Mouse (Mus musculus) heart, embryonic 10.5 days (tissue): ENCODE measurements around the gene Taf1c. TPM values are rescaled to one million over a fixed set of nuclear protein-coding genes. Genes with fewer than 3 reads are reported as not detected.
A peak's percentile ranks its signal among the peaks of the same experiment; 100 is the strongest.

Source experiments
- DNase-seq: peaks from one replicate; pipeline ENCODE4 v3.0.0-alpha.2; 2017; ENCODE audit warnings: low spot score
- H3K27ac ChIP-seq: fragments of 300-500 bp; sonication (generic); 2 replicates; pipeline ENCODE4 v1.5.1; 2016; ENCODE audit warnings: mild to moderate bottlenecking
- H3K27me3 ChIP-seq: fragments of 300-500 bp; sonication (generic); 2 replicates; pipeline ENCODE4 v1.6.1; 2016; ENCODE audit warnings: mild to moderate bottlenecking; ENCODE audit not compliant: poor library complexity, insufficient read depth, severe bottlenecking
- H3K36me3 ChIP-seq: fragments of 300-500 bp; sonication (generic); 2 replicates; pipeline ENCODE4 v1.6.1; 2016; ENCODE audit warnings: mild to moderate bottlenecking, moderate library complexity
- H3K4me1 ChIP-seq: fragments of 300-500 bp; sonication (generic); 2 replicates; pipeline ENCODE4 v1.6.1; 2016; ENCODE audit warnings: mild to moderate bottlenecking
- H3K4me3 ChIP-seq: fragments of 300-500 bp; sonication (generic); 2 replicates; pipeline ENCODE4 v1.5.1; 2016; ENCODE audit warnings: mild to moderate bottlenecking, moderate library complexity
- H3K9me3 ChIP-seq: fragments of 300-500 bp; sonication (generic); 2 replicates; pipeline ENCODE4 v1.6.1; 2016; ENCODE audit warnings: mild to moderate bottlenecking, moderate library complexity
- WGBS: fragments of 180-500 bp; shearing (Covaris S2); methylation state at CpG from one replicate; pipeline ENCODE4 v1.1.7; 2016; 5-methylcytosine and 5-hydroxymethylcytosine counted together
- polyA plus RNA-seq: library from polyadenylated mRNA; unstranded; fragments of >200 nt; fragmentation: Nextera tagmentation; extraction: Ambion mirVana; gene quantifications from 2 replicates; pipeline ENCODE4 v1.2.1, GENCODE M21; 2016

Gene Taf1c
- polyA plus RNA-seq, 1 experiment from 2014 or later = 11.2 TPM

GRCm38 (mm10) chr8:119620116-119620840, 15.3 kb upstream of the Taf1c start:
- Histone ChIP-seq H3K9me3 (no peaks in the 10 kb centered on the region), H3K4me1 (peaks cover 31% of the 10 kb centered on the region), H3K27ac (0 out of 2 replicates have a peak overlapping the region, but pooled peaks have one; percentile 0), H3K27me3 (peaks cover 44% of the 10 kb centered on the region), H3K4me3 (no peak overlapping the region), H3K36me3 (no peaks in the 10 kb centered on the region)
- WGBS = 68% methylated on average over 6 of the region's 6 CpGs
- no peak for DNase-seq

- Histone ChIP-seq H3K4me3 (no peak overlapping the region), H3K9me3 (no peaks in the 10 kb centered on the region), H3K27me3 (peaks cover 39% of the 10 kb centered on the region), H3K27ac (no peak overlapping the region), H3K4me1 (peaks cover 37% of the 10 kb centered on the region), H3K36me3 (no peaks in the 10 kb centered on the region)
- no peak for DNase-seq
- WGBS = 45% methylated on average over 5 of the region's 5 CpGs
Observed at GRCm38 (mm10) chr8:119618887-119619286, 13.9 kb upstream of the Taf1c start.

- no peak for DNase-seq
- Histone ChIP-seq H3K4me1 (peaks cover 37% of the 10 kb centered on the region), H3K36me3 (no peaks in the 10 kb centered on the region), H3K4me3 (no peak overlapping the region), H3K27me3 (peaks cover 39% of the 10 kb centered on the region), H3K9me3 (no peaks in the 10 kb centered on the region), H3K27ac (no peak overlapping the region)
- 83% methylated on average over 5 of the region's 5 CpGs for WGBS
Observed at GRCm38 (mm10) chr8:119617586-119617985, 12.6 kb upstream of the Taf1c start.

- peaks cover 37% of the 10 kb centered on the region for H3K4me1 ChIP-seq
- DNase-seq = no peak
- H3K4me3 ChIP-seq = no peak overlapping the region
- H3K9me3 ChIP-seq = no peaks in the 10 kb centered on the region
- H3K27me3 ChIP-seq = peaks cover 43% of the 10 kb centered on the region
- H3K27ac ChIP-seq = no peak overlapping the region
- H3K36me3 ChIP-seq = no peaks in the 10 kb centered on the region
- 86% methylated on average over 4 of the region's 4 CpGs for WGBS
Observed at GRCm38 (mm10) chr8:119616811-119617210, 11.8 kb upstream of the Taf1c start.

- no peak for DNase-seq
- Histone ChIP-seq H3K27me3 (peaks cover 43% of the 10 kb centered on the region), H3K4me1 (peaks cover 35% of the 10 kb centered on the region), H3K36me3 (no peaks in the 10 kb centered on the region), H3K4me3 (no peak overlapping the region), H3K9me3 (no peaks in the 10 kb centered on the region), H3K27ac (no peak overlapping the region)
- 60% methylated on average over 7 of the region's 7 CpGs for WGBS
Observed at GRCm38 (mm10) chr8:119616358-119616757, 11.3 kb upstream of the Taf1c start.

- DNase-seq = no peak
- no peaks in the 10 kb centered on the region for H3K9me3 ChIP-seq
- H3K27ac ChIP-seq = no peak overlapping the region
- no peaks in the 10 kb centered on the region for H3K36me3 ChIP-seq
- no peak overlapping the region for H3K4me3 ChIP-seq
- H3K27me3 ChIP-seq = peaks cover 43% of the 10 kb centered on the region
- H3K4me1 ChIP-seq = peaks cover 22% of the 10 kb centered on the region
- WGBS = 62% methylated on average over 14 of the region's 14 CpGs
Observed at GRCm38 (mm10) chr8:119615096-119615495, 10.1 kb upstream of the Taf1c start.

- WGBS = 71% methylated on average over 26 of the region's 26 CpGs
Observed at GRCm38 (mm10) chr8:119612471-119612870, 7.4 kb upstream of the Taf1c start, which contains the start of gene Adad2. TSS of gene Adad2 (plus strand) at chr8:119612747.

GRCm38 (mm10) chr8:119606224-119606623, 1.2 kb upstream of the Taf1c start:
- Histone ChIP-seq H3K27ac (no peak overlapping the region), H3K9me3 (peaks cover 5% of the 10 kb centered on the region; the same call in 1 of the 2 replicates), H3K27me3 (no peaks in the 10 kb centered on the region), H3K36me3 (peaks cover 17% of the 10 kb centered on the region), H3K4me3 (no peak overlapping the region), H3K4me1 (peaks cover 11% of the 10 kb centered on the region)
- DNase-seq = no peak
- 76% methylated on average over 2 of the region's 2 CpGs for WGBS

More at GRCm38 (mm10) chr8:119612471-119612870, 7.4 kb upstream of the Taf1c start, which contains the start of gene Adad2:
- H3K27ac ChIP-seq = no peak within 1 kb of the TSS
- no peak within 1 kb of the TSS for H3K4me3 ChIP-seq
- no peak for DNase-seq
- peaks cover 12% of the 10 kb centered on the region for H3K4me1 ChIP-seq
- H3K36me3 ChIP-seq = no peaks in the 10 kb centered on the region
- peaks cover 38% of the 10 kb centered on the region for H3K27me3 ChIP-seq
- H3K9me3 ChIP-seq = peaks cover 5% of the 10 kb centered on the region; the same call in 1 of the 2 replicates

GRCm38 (mm10) chr8:119604398-119604803, 621 bp downstream of the Taf1c start:
- peaks cover 5% of the 10 kb centered on the region; the same call in 1 of the 2 replicates for H3K9me3 ChIP-seq
- peak overlapping the region; percentile 71 for H3K4me3 ChIP-seq
- peaks cover 11% of the 10 kb centered on the region for H3K4me1 ChIP-seq
- 21% methylated on average over 12 of the region's 12 CpGs for WGBS
- no peaks in the 10 kb centered on the region for H3K27me3 ChIP-seq
- H3K27ac ChIP-seq = peak overlapping the region; percentile 72
- peaks cover 36% of the 10 kb centered on the region for H3K36me3 ChIP-seq
- DNase-seq = no peak

GRCm38 (mm10) chr8:119603771-119604170, 1.3 kb downstream of the Taf1c start:
- H3K4me1 ChIP-seq = peaks cover 11% of the 10 kb centered on the region
- no peaks in the 10 kb centered on the region for H3K9me3 ChIP-seq
- H3K27me3 ChIP-seq = no peaks in the 10 kb centered on the region
- H3K27ac ChIP-seq = 0 out of 2 replicates have a peak overlapping the region, but pooled peaks have one; percentile 72
- H3K4me3 ChIP-seq = 0 out of 2 replicates have a peak overlapping the region, but pooled peaks have one; percentile 71
- DNase-seq = no peak
- 87% methylated on average over 4 of the region's 4 CpGs for WGBS
- H3K36me3 ChIP-seq = peaks cover 42% of the 10 kb centered on the region

- no peaks in the 10 kb centered on the region for H3K36me3 ChIP-seq
- no peak for DNase-seq
- peaks cover 39% of the 10 kb centered on the region for H3K4me1 ChIP-seq
- no peaks in the 10 kb centered on the region for H3K9me3 ChIP-seq
- WGBS = 96% methylated on average over 7 of the region's 7 CpGs
- H3K27me3 ChIP-seq = peaks cover 8% of the 10 kb centered on the region; the same call in 1 of the 2 replicates
- no peak overlapping the region for H3K4me3 ChIP-seq
- no peak overlapping the region for H3K27ac ChIP-seq
Observed at GRCm38 (mm10) chr8:119591456-119591855, 13.6 kb downstream of the Taf1c start.

GRCm38 (mm10) chr8:119590348-119590747, 14.7 kb downstream of the Taf1c start:
- no peak overlapping the region for H3K4me3 ChIP-seq
- H3K27me3 ChIP-seq = peaks cover 8% of the 10 kb centered on the region; the same call in 1 of the 2 replicates
- peaks cover 38% of the 10 kb centered on the region for H3K4me1 ChIP-seq
- DNase-seq = no peak
- no peak overlapping the region for H3K27ac ChIP-seq
- H3K9me3 ChIP-seq = no peaks in the 10 kb centered on the region
- 59% methylated on average over 14 of the region's 14 CpGs for whole genome bisulfite sequencing
- no peaks in the 10 kb centered on the region for H3K36me3 ChIP-seq

GRCm38 (mm10) chr8:119588844-119589243, 16.2 kb downstream of the Taf1c start:
- H3K27ac ChIP-seq = peak overlapping the region; percentile 80
- peaks cover 8% of the 10 kb centered on the region; the same call in 1 of the 2 replicates for H3K27me3 ChIP-seq
- 13% methylated on average over 10 of the region's 10 CpGs for WGBS
- peak; percentile 90 for DNase-seq
- H3K4me3 ChIP-seq = no peak overlapping the region; the same call in 1 of the 2 replicates
- H3K9me3 ChIP-seq = no peaks in the 10 kb centered on the region
- no peaks in the 10 kb centered on the region for H3K36me3 ChIP-seq
- H3K4me1 ChIP-seq = peaks cover 40% of the 10 kb centered on the region
